In the genomic region with DNA sequence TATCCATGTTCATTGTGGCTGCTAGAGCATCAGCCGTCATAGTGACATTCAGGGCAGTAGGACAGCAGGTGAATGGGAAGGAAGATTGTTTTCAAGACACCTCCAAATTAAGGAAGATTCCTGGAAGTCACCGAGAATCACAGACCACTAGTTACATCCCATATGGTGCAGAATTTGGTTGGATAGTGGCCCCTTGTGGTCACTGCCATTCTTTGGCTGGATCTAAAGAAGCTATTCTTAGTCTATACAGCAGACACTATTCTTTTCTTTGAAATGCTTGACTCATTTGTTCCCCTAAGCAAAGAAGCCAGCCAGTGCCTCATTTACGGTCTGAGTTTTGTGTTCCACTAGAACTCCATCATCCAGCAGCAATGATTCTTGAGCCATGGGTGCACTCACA, we compare ENCODE assay signal across 17 mouse cellular contexts. TPM values are rescaled to one million over a fixed set of nuclear protein-coding genes. Genes with fewer than 3 reads are reported as not detected.
A peak's percentile ranks its signal among the peaks of the same experiment; 100 is the strongest.
DNase-seq lines count a peak whose midpoint lies in the region; ATAC-seq lines count a peak whose summit lies in the region.
"Had no signal": no experiment of that assay in that cellular context is flagged by ENCODE, and none has a peak within 500 bp of the region (broad histone marks: within the 10 kb centered on the region; RNA-seq: fewer than 3 reads in every experiment).

No protein-coding gene starts in this region.

- DNase-seq in CD4-positive, CD25-positive, alpha-beta regulatory T cell, adult 2 months (ENCODE audit: low read depth, low spot score) = peak; percentile 5
- peak; percentile 44 for DNase-seq in heart, adult 11 months
- no peak for DNase-seq in heart, postnatal 36 days
- peak; percentile 10 for DNase-seq in left cerebral cortex, postnatal 4 days
- DNase-seq in left cerebral cortex, postnatal 10 days (ENCODE audit: extremely low spot score in 1 of 2, low spot score in 2 of 2) = no peak
- DNase-seq in NIH3T3 (ENCODE audit: low read depth) = peak; percentile 57
- DNase-seq in thymus, postnatal 10 days (ENCODE audit: low spot score in 2 of 2) = no peak
- DNase-seq: lung, adult 2 months; spleen, adult 18-20 months had no signal

- intact Hi-C loops in heart, postnatal 36 days (cut with DNase I) = loop anchor here (5.0 to 10.0 kb wide), 3 partner anchors 388 to 720 kb away; a partner anchor contains a TSS
- intact Hi-C loops in left cerebral cortex, postnatal 4 days (cut with DNase I) = loop anchor here (10.0 kb wide), 1 partner anchor 260 kb away; no protein-coding TSS in a partner anchor
- intact Hi-C loops in left cerebral cortex, postnatal 10 days (cut with DNase I) = no loop called here

- no peak for ATAC-seq in CD4-positive, CD25-positive, alpha-beta regulatory T cell, adult 4 months

RNA-seq across cellular contexts. Expression of a gene that starts 2.8 kb away (rescaled TPM):
- 10 to 100 TPM in 1 of 2 experiments, 1 to 10 TPM in 1; 9.2 to 10.3 TPM for polyA plus RNA-seq in CD4-positive, CD25-positive, alpha-beta regulatory T cell, adult 4 months (2017; shearing (Covaris generic))
- total RNA-seq in heart, postnatal 36 days (2021) = 10 to 100 TPM; 24.1 to 54.3 TPM
- 1 to 10 TPM; 7.0 to 9.1 TPM for total RNA-seq in left cerebral cortex, postnatal 4 days (2021)
- 10 to 100 TPM in 1 of 2 experiments, 1 to 10 TPM in 1; 9.5 to 10.7 TPM for total RNA-seq in left cerebral cortex, postnatal 10 days (2021)
- total RNA-seq: G1E had no signal
- polyA plus RNA-seq: G1E had no signal

RNA-seq across cellular contexts. Expression of a gene that starts 9.9 kb away (rescaled TPM):
- not detected for polyA plus RNA-seq in CD4-positive, CD25-positive, alpha-beta regulatory T cell, adult 4 months (2017; shearing (Covaris generic))
- total RNA-seq in heart, postnatal 36 days (2021) = not detected
- total RNA-seq in left cerebral cortex, postnatal 4 days (2021) = under 1 TPM; 0.34 to 0.52 TPM
- total RNA-seq in left cerebral cortex, postnatal 10 days (2021) = under 1 TPM in 1 of 2 experiments, not detected in 1; 0.15 TPM
- polyA plus RNA-seq: embryonic facial prominence, embryonic 10.5 days; G1E; heart, embryonic 12.5 days; kidney, embryonic 15.5 days; limb, embryonic 13.5 days; neural tube, embryonic 11.5 days had no signal

RNA-seq across cellular contexts. Expression of a gene that starts 40.1 kb away (rescaled TPM):
- not detected for polyA plus RNA-seq in CD4-positive, CD25-positive, alpha-beta regulatory T cell, adult 4 months (2017; shearing (Covaris generic))
- 1 to 10 TPM in 1 of 2 experiments, under 1 TPM in 1; 0.65 to 1.8 TPM for total RNA-seq in heart, postnatal 36 days (2021)
- under 1 TPM; 0.44 TPM for total RNA-seq in left cerebral cortex, postnatal 4 days (2021)
- under 1 TPM; 0.36 to 0.47 TPM for total RNA-seq in left cerebral cortex, postnatal 10 days (2021)
- polyA plus RNA-seq: G1E; heart, embryonic 12.5 days; hindbrain, embryonic 15.5 days; neural tube, embryonic 11.5 days had no signal

Comparison
In these comparisons a context has a peak if more than half of its experiments do, and no peak if none do; other contexts are left out.
1. DNase-seq: peak in CD4-positive, CD25-positive, alpha-beta regulatory T cell, adult 2 months (single experiment), heart, adult 11 months (single experiment), left cerebral cortex, postnatal 4 days (single experiment) and NIH3T3 (single experiment); none in heart, postnatal 36 days (0 of 2), left cerebral cortex, postnatal 10 days (0 of 2) and thymus, postnatal 10 days (0 of 2).